Mouse (Mus musculus) neural tube, embryonic 14.5 days (tissue): Measurements from ENCODE around the gene Agrp. TPM values are rescaled to one million over a fixed set of nuclear protein-coding genes. Genes with fewer than 3 reads are reported as not detected.

Experiments used
- ATAC-seq: fragments of 200-750 bp; cut with Nextera tagmentation; 2 replicates; pipeline ENCODE4 v1.8.0; 2017; ENCODE audit warnings: low read depth, mild to moderate bottlenecking, moderate TSS enrichment, moderate library complexity
- H3K27ac ChIP-seq: fragments of 300-500 bp; sonication (generic); 2 replicates; pipeline ENCODE4 v1.5.1; 2014; ENCODE audit warnings: low read depth, mild to moderate bottlenecking, control low read depth, low read length, moderate library complexity, mixed read lengths
- H3K27me3 ChIP-seq: fragments of 300-500 bp; sonication (generic); 2 replicates; pipeline ENCODE4 v1.6.1; 2014; ENCODE audit warnings: low read length; ENCODE audit not compliant: control insufficient read depth, insufficient read depth
- H3K36me3 ChIP-seq: fragments of 300-500 bp; sonication (generic); 2 replicates; pipeline ENCODE4 v1.6.1; 2014; ENCODE audit warnings: low read length, mixed read lengths; ENCODE audit not compliant: control insufficient read depth, insufficient read depth
- H3K4me1 ChIP-seq: fragments of 300-500 bp; sonication (generic); 2 replicates; pipeline ENCODE4 v1.6.1; 2014; ENCODE audit warnings: low read length; ENCODE audit not compliant: control insufficient read depth, insufficient read depth
- H3K4me2 ChIP-seq: fragments of 300-500 bp; sonication (generic); 2 replicates; pipeline ENCODE4 v1.6.1; 2014; ENCODE audit warnings: mild to moderate bottlenecking, low read depth, low read length, control low read depth
- H3K4me3 ChIP-seq: fragments of 300-500 bp; sonication (generic); 2 replicates; pipeline ENCODE4 v1.5.1; 2014; ENCODE audit warnings: low read depth, low read length, control low read depth, mixed read lengths
- H3K9ac ChIP-seq: fragments of 300-500 bp; sonication (generic); replicated peaks from 2 replicates; pipeline ENCODE4 v1.6.1; 2014; ENCODE audit warnings: low read depth, mild to moderate bottlenecking, control low read depth, low read length, mixed read lengths
- H3K9me3 ChIP-seq: fragments of 300-500 bp; sonication (generic); 2 replicates; pipeline ENCODE4 v1.6.1; 2016; ENCODE audit warnings: low read length; ENCODE audit not compliant: control insufficient read depth
- WGBS: fragments of 180-500 bp; shearing (Covaris S2); extraction: QIAGEN DNeasy Blood & Tissue Kit; methylation state at CpG from one replicate; pipeline ENCODE4 v1.1.7; 2014; 5-methylcytosine and 5-hydroxymethylcytosine counted together
- polyA plus RNA-seq: library from polyadenylated mRNA; unstranded; fragments of >200 nt; fragmentation: Nextera tagmentation; extraction: Ambion mirVana; gene quantifications from 2 replicates; pipeline ENCODE4 v1.2.1, GENCODE M21; 2014

Agrp gene
- 0.71 and 1.3 TPM in 2 replicates for polyA plus RNA-seq

GRCm38 (mm10) chr8:105636963-105637510, at the start of gene Agrp:
Agrp (minus strand) TSS chr8:105637393.
- H3K36me3 ChIP-seq: no peaks in the 10 kb centered on the region
- peaks cover 25% of the 10 kb centered on the region for H3K4me1 ChIP-seq
- peak within 1 kb of the TSS; percentile 100 for H3K27ac ChIP-seq
- H3K9ac ChIP-seq: peak within 1 kb of the TSS; percentile 100
- 1% methylated on average over 53 of the region's 63 CpGs for WGBS
- ATAC-seq: peak; percentile 56
- no peaks in the 10 kb centered on the region for H3K9me3 ChIP-seq
- no peaks in the 10 kb centered on the region for H3K27me3 ChIP-seq
- peak within 1 kb of the TSS; percentile 93 for H3K4me3 ChIP-seq
- peak within 1 kb of the TSS; percentile 88 for H3K4me2 ChIP-seq

- 64% methylated on average over 6 of the region's 6 CpGs for WGBS
- ATAC-seq: no peak
- H3K9me3 ChIP-seq: no peaks in the 10 kb centered on the region
- peaks cover 13% of the 10 kb centered on the region for H3K36me3 ChIP-seq
- no peak overlapping the region for H3K9ac ChIP-seq
- H3K27ac ChIP-seq: no peak overlapping the region
- no peak overlapping the region for H3K4me2 ChIP-seq
- H3K4me3 ChIP-seq: no peak overlapping the region
- H3K27me3 ChIP-seq: no peaks in the 10 kb centered on the region
- no peaks in the 10 kb centered on the region for H3K4me1 ChIP-seq
Measured at GRCm38 (mm10) chr8:105686551-105686950, 49.4 kb upstream of the Agrp start.

- 11% methylated on average over 26 of the region's 26 CpGs for WGBS
- no peaks in the 10 kb centered on the region for H3K27me3 ChIP-seq
- peak; percentile 45; the same call in 1 of the 2 replicates for ATAC-seq
- peaks cover 20% of the 10 kb centered on the region for H3K36me3 ChIP-seq
- no peak within 1 kb of the TSS for H3K4me2 ChIP-seq
- no peaks in the 10 kb centered on the region for H3K4me1 ChIP-seq
- no peak within 1 kb of the TSS for H3K4me3 ChIP-seq
- H3K27ac ChIP-seq: no peak within 1 kb of the TSS
- no peaks in the 10 kb centered on the region for H3K9me3 ChIP-seq
- H3K9ac ChIP-seq: no peak within 1 kb of the TSS
Measured at GRCm38 (mm10) chr8:105685796-105686308, 48.7 kb upstream of the Agrp start, which contains the start of gene Carmil2. Carmil2 (plus strand) TSS chr8:105686274.

- no peaks in the 10 kb centered on the region for H3K9me3 ChIP-seq
- ATAC-seq: no peak
- H3K36me3 ChIP-seq: peaks cover 26% of the 10 kb centered on the region
- H3K4me1 ChIP-seq: no peaks in the 10 kb centered on the region
- H3K9ac ChIP-seq: no peak overlapping the region
- no peak overlapping the region for H3K4me2 ChIP-seq
- no peak overlapping the region for H3K4me3 ChIP-seq
- H3K27ac ChIP-seq: no peak overlapping the region
- no peaks in the 10 kb centered on the region for H3K27me3 ChIP-seq
- 79% methylated on average over 7 of the region's 7 CpGs for WGBS
Measured at GRCm38 (mm10) chr8:105685325-105685724, 48.1 kb upstream of the Agrp start.

- Histone ChIP-seq H3K4me1 (no peaks in the 10 kb centered on the region), H3K27me3 (no peaks in the 10 kb centered on the region), H3K4me3 (no peak overlapping the region), H3K9me3 (no peaks in the 10 kb centered on the region), H3K4me2 (no peak overlapping the region), H3K36me3 (peaks cover 64% of the 10 kb centered on the region), H3K9ac (no peak overlapping the region), H3K27ac (no peak overlapping the region)
- WGBS: 95% methylated on average over 1 of the region's 1 CpGs
- no peak for ATAC-seq
Measured at GRCm38 (mm10) chr8:105677891-105678290, 40.7 kb upstream of the Agrp start.

GRCm38 (mm10) chr8:105661167-105661566, 24.0 kb upstream of the Agrp start:
- H3K36me3 ChIP-seq: peaks cover 21% of the 10 kb centered on the region
- H3K27ac ChIP-seq: no peak overlapping the region
- no peak overlapping the region for H3K4me3 ChIP-seq
- H3K4me1 ChIP-seq: no peaks in the 10 kb centered on the region
- ATAC-seq: no peak
- H3K4me2 ChIP-seq: no peak overlapping the region
- H3K9ac ChIP-seq: no peak overlapping the region
- no peaks in the 10 kb centered on the region for H3K27me3 ChIP-seq
- no peaks in the 10 kb centered on the region for H3K9me3 ChIP-seq
- 85% methylated on average over 3 of the region's 3 CpGs for WGBS

- no peak for ATAC-seq
- Histone ChIP-seq H3K4me2 (no peak overlapping the region), H3K36me3 (no peaks in the 10 kb centered on the region; the same call in 1 of the 2 replicates), H3K4me3 (no peak overlapping the region), H3K4me1 (no peaks in the 10 kb centered on the region), H3K9me3 (no peaks in the 10 kb centered on the region), H3K9ac (no peak overlapping the region), H3K27ac (no peak overlapping the region), H3K27me3 (no peaks in the 10 kb centered on the region)
Measured at GRCm38 (mm10) chr8:105657641-105658040, 20.4 kb upstream of the Agrp start.

GRCm38 (mm10) chr8:105648929-105649328, 11.7 kb upstream of the Agrp start:
- H3K27me3 ChIP-seq: no peaks in the 10 kb centered on the region
- H3K4me3 ChIP-seq: no peak overlapping the region
- peaks cover 4% of the 10 kb centered on the region; the same call in 1 of the 2 replicates for H3K36me3 ChIP-seq
- no peak overlapping the region for H3K9ac ChIP-seq
- H3K4me1 ChIP-seq: no peaks in the 10 kb centered on the region
- H3K4me2 ChIP-seq: no peak overlapping the region
- no peak overlapping the region for H3K27ac ChIP-seq
- WGBS: 92% methylated on average over 1 of the region's 1 CpGs
- no peaks in the 10 kb centered on the region for H3K9me3 ChIP-seq
- no peak for ATAC-seq

- Histone ChIP-seq H3K4me3 (no peak overlapping the region), H3K27ac (no peak overlapping the region), H3K4me1 (no peaks in the 10 kb centered on the region), H3K9ac (no peak overlapping the region), H3K27me3 (no peaks in the 10 kb centered on the region), H3K4me2 (no peak overlapping the region), H3K9me3 (no peaks in the 10 kb centered on the region), H3K36me3 (no peaks in the 10 kb centered on the region)
- 96% methylated on average over 1 of the region's 1 CpGs for WGBS
- ATAC-seq: no peak
Measured at GRCm38 (mm10) chr8:105645205-105645604, 8.0 kb upstream of the Agrp start.
